Mouse (Mus musculus): ENCODE measurements around the gene Naip2.
"Not testable (repeated sequence)": the region's sequence is repeated elsewhere in the genome, so short reads cannot be mapped to it uniquely, and the experiment has no call there.

The Naip2 gene

GRCm38 (mm10) chr13:100201659-100202333 lies at the start of gene Naip2:
Naip2 (minus strand) TSS chr13:100202092.
- DNase-seq (ENCODE audit: low spot score), result not testable (repeated sequence)

- DNase-seq (ENCODE audit: low spot score), result not testable (repeated sequence)
Observed at GRCm38 (mm10) chr13:100246896-100247519, 45.1 kb upstream of the Naip2 start.

GRCm38 (mm10) chr13:100246223-100246622 lies 44.3 kb upstream of the Naip2 start, which contains the start of gene Naip5:
Naip5 (minus strand) TSS chr13:100246323.
- DNase-seq (ENCODE audit: low spot score), result not testable (repeated sequence)

- DNase-seq (ENCODE audit: low spot score), result no peak
Observed at GRCm38 (mm10) chr13:100243702-100244101, 41.8 kb upstream of the Naip2 start.

- not testable (repeated sequence) for DNase-seq (ENCODE audit: low spot score)
Observed at GRCm38 (mm10) chr13:100213683-100214082, 11.8 kb upstream of the Naip2 start.

GRCm38 (mm10) chr13:100210540-100210939 lies 8.6 kb upstream of the Naip2 start:
- DNase-seq (ENCODE audit: low spot score), result peak; percentile 51

- DNase-seq (ENCODE audit: low spot score), result no peak
Observed at GRCm38 (mm10) chr13:100203319-100203718, 1.4 kb upstream of the Naip2 start.

- no peak for DNase-seq (ENCODE audit: low spot score)
Observed at GRCm38 (mm10) chr13:100200778-100201177, 1.1 kb downstream of the Naip2 start.

- DNase-seq (ENCODE audit: low spot score), result no peak
Observed at GRCm38 (mm10) chr13:100195421-100195820, 6.5 kb downstream of the Naip2 start.

- not testable (repeated sequence) for DNase-seq (ENCODE audit: low spot score)
Observed at GRCm38 (mm10) chr13:100183111-100183510, 18.8 kb downstream of the Naip2 start.

- not testable (repeated sequence) for DNase-seq (ENCODE audit: low spot score)
Observed at GRCm38 (mm10) chr13:100174360-100174759, 27.5 kb downstream of the Naip2 start.

GRCm38 (mm10) chr13:100166378-100166777 lies 35.5 kb downstream of the Naip2 start:
- not testable (repeated sequence) for DNase-seq (ENCODE audit: low spot score)

- not testable (repeated sequence) for DNase-seq (ENCODE audit: low spot score)
Observed at GRCm38 (mm10) chr13:100162467-100162866, 39.4 kb downstream of the Naip2 start.

GRCm38 (mm10) chr13:100161171-100161870 lies 40.6 kb downstream of the Naip2 start:
- not testable (repeated sequence) for DNase-seq (ENCODE audit: low spot score)

GRCm38 (mm10) chr13:100156624-100157023 lies 45.3 kb downstream of the Naip2 start:
- DNase-seq (ENCODE audit: low spot score), result no peak

GRCm38 (mm10) chr13:100152659-100153058 lies 49.2 kb downstream of the Naip2 start:
- no peak for DNase-seq (ENCODE audit: low spot score)

GRCm38 (mm10) chr13:100141646-100142314 lies 60.1 kb downstream of the Naip2 start:
- no peak for DNase-seq (ENCODE audit: low spot score)

- no peak for DNase-seq (ENCODE audit: low spot score)
Observed at GRCm38 (mm10) chr13:100125258-100125643, 76.6 kb downstream of the Naip2 start.

GRCm38 (mm10) chr13:100124423-100125257 lies 77.3 kb downstream of the Naip2 start, which contains the start of gene Smn1:
Smn1 (plus strand) TSS chr13:100124852.
- peak; percentile 83 for DNase-seq (ENCODE audit: low spot score)

- DNase-seq (ENCODE audit: low spot score), result no peak
Observed at GRCm38 (mm10) chr13:100123970-100124369, 77.9 kb downstream of the Naip2 start.
